In genomic region chr5:47985901-47986670, GRCm38 (mm10) we compare ENCODE assay signal across 8 mouse cellular contexts. TPM values are rescaled to one million over a fixed set of nuclear protein-coding genes. Genes with fewer than 3 reads are reported as not detected.
DNase-seq lines count a peak whose midpoint lies in the region; ATAC-seq and TF ChIP-seq lines count a peak whose summit lies in the region.

No protein-coding gene starts in this region.

- no peak overlapping the region for H3K27ac ChIP-seq in gastrocnemius, adult 2 months
- H3K27ac ChIP-seq in heart, embryonic 14.5 days (replicated peaks in 1 of 2; ENCODE audit: control insufficient read depth in 1 of 2, insufficient read depth in 1 of 2, low read depth in 2 of 2, low read length in 2 of 2): 0 out of 4 replicates have a peak overlapping the region, but pooled peaks of 1 of the 2 experiments have one; percentile 19
- peak overlapping the region; percentile 8; the same call in 1 of the 2 replicates for H3K27ac ChIP-seq in kidney, embryonic 16.5 days (ENCODE audit: low read length)
- H3K27ac ChIP-seq in liver, embryonic 15.5 days (replicated peaks): no peak overlapping the region

- H3K4me2 ChIP-seq in heart, embryonic 14.5 days (ENCODE audit: low read length): peak overlapping the region; percentile 97
- peak overlapping the region; percentile 98 for H3K4me2 ChIP-seq in kidney, embryonic 16.5 days (replicated peaks; ENCODE audit: low read depth, low read length)
- H3K4me2 ChIP-seq in liver, embryonic 15.5 days: peak overlapping the region; percentile 41

- no peak for TF ChIP-seq CTCF in gastrocnemius, adult 2 months (IDR thresholded peaks at IDR 0.05)
- no peak for TF ChIP-seq CTCF in brain, embryonic 14.5 days (IDR thresholded peaks at IDR 0.05; ENCODE audit: borderline replicate concordance, extremely low read depth, insufficient read depth, insufficient read length)

- H3K4me3 ChIP-seq in gastrocnemius, adult 2 months: peak overlapping the region; percentile 78
- peak overlapping the region; percentile 67 to 75 for H3K4me3 ChIP-seq in heart, embryonic 14.5 days (ENCODE audit: control insufficient read depth in 1 of 2, insufficient read depth in 1 of 2, low read depth in 1 of 2, low read length in 2 of 2)
- peak overlapping the region; percentile 64 for H3K4me3 ChIP-seq in kidney, embryonic 16.5 days (ENCODE audit: low read length)
- H3K4me3 ChIP-seq in liver, embryonic 15.5 days (replicated peaks): peak overlapping the region; percentile 21; the same call in 1 of the 2 replicates

- intact Hi-C loops in gastrocnemius, adult 2 months (cut with DNase I): no loop called here

- H3K4me1 ChIP-seq in heart, embryonic 14.5 days (ENCODE audit: control insufficient read depth in 2 of 2, insufficient read depth in 2 of 2, low read length in 2 of 2): peaks cover 2 to 14% of the 10 kb centered on the region in 2 experiments; a peak in 2 of 4 replicates
- H3K4me1 ChIP-seq in kidney, embryonic 16.5 days (ENCODE audit: insufficient read depth, low read length): peaks cover 37% of the 10 kb centered on the region
- H3K4me1 ChIP-seq in liver, embryonic 15.5 days (replicated peaks): peaks cover 18% of the 10 kb centered on the region; the same call in 1 of the 2 replicates

- ATAC-seq in heart, embryonic 14.5 days (ENCODE audit: insufficient number of reproducible peaks, insufficient read depth, low FRiP score, low read depth): no peak
- peak; percentile 40 for ATAC-seq in kidney, embryonic 16.5 days (ENCODE audit: low FRiP score, low TSS enrichment)
- ATAC-seq in liver, embryonic 15.5 days (ENCODE audit: insufficient read depth): no peak
- ATAC-seq in inflammation-experienced regulatory T-cells, adult 6 months: no peak

- no peak for DNase-seq in gastrocnemius, adult 2 months
- DNase-seq in gastrocnemius, postnatal 25 days: no peak
- DNase-seq in brain, embryonic 14.5 days (ENCODE audit: low read depth): peak; percentile 79
- DNase-seq in right cerebral cortex, adult 18-20 months: peak; percentile 49

- H3K36me3 ChIP-seq in heart, embryonic 14.5 days (ENCODE audit: control insufficient read depth, insufficient read depth, low read length): peaks cover 9% of the 10 kb centered on the region
- H3K36me3 ChIP-seq in kidney, embryonic 16.5 days (ENCODE audit: insufficient read depth, low read length): peaks cover 4% of the 10 kb centered on the region; the same call in 1 of the 2 replicates
- H3K36me3 ChIP-seq in liver, embryonic 15.5 days (replicated peaks): no peaks in the 10 kb centered on the region

- no peak for TF ChIP-seq POLR2A in brain, embryonic 14.5 days (IDR thresholded peaks at IDR 0.05; ENCODE audit: borderline replicate concordance, extremely low read depth, insufficient read depth, insufficient read length, poor library complexity, severe bottlenecking)

- WGBS in heart, embryonic 14.5 days: 2% methylated on average over 48 of the region's 48 CpGs
- under 1% methylated on average over 48 of the region's 48 CpGs for whole genome bisulfite sequencing in kidney, embryonic 16.5 days
- WGBS in liver, embryonic 15.5 days (ENCODE audit: insufficient replicate concordance): 2% methylated on average over 48 of the region's 48 CpGs

- H3K27me3 ChIP-seq in heart, embryonic 14.5 days (ENCODE audit: control insufficient read depth, insufficient read depth, low read length): peaks cover 10% of the 10 kb centered on the region
- H3K27me3 ChIP-seq in kidney, embryonic 16.5 days (ENCODE audit: insufficient read depth, low read length): no peaks in the 10 kb centered on the region
- H3K27me3 ChIP-seq in liver, embryonic 15.5 days: peaks cover 52% of the 10 kb centered on the region

- no peaks in the 10 kb centered on the region for H3K9me3 ChIP-seq in heart, embryonic 14.5 days (ENCODE audit: control insufficient read depth, low read length)
- H3K9me3 ChIP-seq in kidney, embryonic 16.5 days (ENCODE audit: low read length): no peaks in the 10 kb centered on the region
- H3K9me3 ChIP-seq in liver, embryonic 15.5 days (replicated peaks): no peaks in the 10 kb centered on the region

- H3K9ac ChIP-seq in heart, embryonic 14.5 days (ENCODE audit: low read length): peak overlapping the region; percentile 79
- peak overlapping the region; percentile 67 for H3K9ac ChIP-seq in kidney, embryonic 16.5 days (replicated peaks; ENCODE audit: low read length)
- H3K9ac ChIP-seq in liver, embryonic 15.5 days: no peak overlapping the region

RNA-seq across cellular contexts. Expression of gene Slit2, which starts 3.1 kb away (rescaled TPM):
- 1 to 10 TPM in 1 of 2 experiments, under 1 TPM in 1; 0.64 to 1.4 TPM for total RNA-seq in gastrocnemius, adult 2 months (2021)
- total RNA-seq in gastrocnemius, postnatal 25 days (2021): 1 to 10 TPM in 1 of 2 experiments, under 1 TPM in 1; 0.54 to 1.1 TPM
- polyA plus RNA-seq in brain, embryonic 14.5 days (2012; rRNA removed): 20.7 and 31.8 TPM in 2 replicates
- 47.0 TPM in 2 replicates for polyA plus RNA-seq in heart, embryonic 14.5 days (2014; fragmentation: Nextera tagmentation; extraction: Ambion mirVana)
- 32.6 and 36.4 TPM in 2 replicates for polyA plus RNA-seq in kidney, embryonic 16.5 days (2015; fragmentation: Nextera tagmentation; extraction: Ambion mirVana)
- polyA plus RNA-seq in liver, embryonic 15.5 days (2015; fragmentation: Nextera tagmentation; extraction: Ambion mirVana): 0.44 and 0.75 TPM in 2 replicates
- polyA plus RNA-seq in inflammation-experienced regulatory T-cells, adult 6 months (2017; shearing (Covaris generic)): under 1 TPM; 0.15 to 0.27 (median 0.17) TPM

Comparison
In these comparisons a context has a peak if more than half of its experiments do, and no peak if none do; other contexts are left out.
1. DNase-seq: peak in brain, embryonic 14.5 days (single experiment) and right cerebral cortex, adult 18-20 months (single experiment); none in gastrocnemius, adult 2 months (single experiment) and gastrocnemius, postnatal 25 days (single experiment).
2. H3K4me3 ChIP-seq: peak in every context shown above with its lines; median percentile 78 in gastrocnemius, adult 2 months; 71 in heart, embryonic 14.5 days; 64 in kidney, embryonic 16.5 days; 21 in liver, embryonic 15.5 days.
3. H3K4me2 ChIP-seq: peak in every context shown above with its lines; median percentile 98 in kidney, embryonic 16.5 days; 97 in heart, embryonic 14.5 days; 41 in liver, embryonic 15.5 days.
4. RNA of gene Slit2, which starts 3.1 kb away (polyA plus RNA-seq): 47.0 TPM in heart, embryonic 14.5 days, 32.6 to 36.4 TPM in kidney, embryonic 16.5 days and 20.7 to 31.8 TPM in brain, embryonic 14.5 days; 0.44 to 0.75 TPM in liver, embryonic 15.5 days and 0.15 to 0.27 TPM in inflammation-experienced regulatory T-cells, adult 6 months; every median in the first group is over 10 times any median in the second.